Mouse (Mus musculus): ENCODE measurements around the gene Hacd2. TPM values are rescaled to one million over a fixed set of nuclear protein-coding genes. Genes with fewer than 3 reads are reported as not detected.

Gene Hacd2
- polyA plus RNA-seq, 1 experiment from 2014 or later: 25.2 TPM

- no peak for DNase-seq (ENCODE audit: low spot score)
- WGBS: 92% methylated on average over 3 of the region's 3 CpGs
- H3K4me3 ChIP-seq (ENCODE audit: low read depth, low read length): no peak overlapping the region
These were observed 75.8 kb downstream of the Hacd2 start for GRCm38 (mm10) chr16:35097870-35098530.

GRCm38 (mm10) chr16:35101751-35102420 lies 79.7 kb downstream of the Hacd2 start:
- H3K4me2 ChIP-seq (ENCODE audit: low read depth, low read length): no peak overlapping the region
- no peak overlapping the region for H3K27ac ChIP-seq (replicated peaks; ENCODE audit: low read depth, low read length)
- peak; percentile 37 for DNase-seq (ENCODE audit: low spot score)
- H3K36me3 ChIP-seq (replicated peaks; ENCODE audit: control insufficient read depth, insufficient read depth, low read depth, low read length): no peaks in the 10 kb centered on the region
- no peak overlapping the region for H3K9ac ChIP-seq (replicated peaks; ENCODE audit: low read length)
- ATAC-seq (replicated peaks; ENCODE audit: insufficient number of reproducible peaks, low FRiP score, low TSS enrichment, low read depth): no peak
- 67% methylated on average over 12 of the region's 12 CpGs for WGBS
- no peaks in the 10 kb centered on the region for H3K9me3 ChIP-seq (replicated peaks; ENCODE audit: control insufficient read depth, low read length)
- no peak overlapping the region for H3K4me3 ChIP-seq (ENCODE audit: low read depth, low read length)
- no peaks in the 10 kb centered on the region; the same call in 1 of the 2 replicates for H3K4me1 ChIP-seq (ENCODE audit: control insufficient read depth, insufficient read depth, low read length)
- no peaks in the 10 kb centered on the region for H3K27me3 ChIP-seq (ENCODE audit: control insufficient read depth, insufficient read depth, low read length)

More at GRCm38 (mm10) chr16:35097870-35098530, 75.8 kb downstream of the Hacd2 start:
- H3K9me3 ChIP-seq (replicated peaks; ENCODE audit: control insufficient read depth, low read length): no peaks in the 10 kb centered on the region
- H3K27me3 ChIP-seq (ENCODE audit: control insufficient read depth, insufficient read depth, low read length): no peaks in the 10 kb centered on the region
- no peak overlapping the region for H3K9ac ChIP-seq (replicated peaks; ENCODE audit: low read length)
- no peaks in the 10 kb centered on the region for H3K4me1 ChIP-seq (ENCODE audit: control insufficient read depth, insufficient read depth, low read length)
- no peak for ATAC-seq (replicated peaks; ENCODE audit: insufficient number of reproducible peaks, low FRiP score, low TSS enrichment, low read depth)
- H3K4me2 ChIP-seq (ENCODE audit: low read depth, low read length): no peak overlapping the region
- H3K36me3 ChIP-seq (replicated peaks; ENCODE audit: control insufficient read depth, insufficient read depth, low read depth, low read length): no peaks in the 10 kb centered on the region; the same call in 1 of the 2 replicates
- no peak overlapping the region for H3K27ac ChIP-seq (replicated peaks; ENCODE audit: low read depth, low read length)

- DNase-seq (ENCODE audit: low spot score): no peak
- H3K36me3 ChIP-seq (replicated peaks; ENCODE audit: control insufficient read depth, insufficient read depth, low read depth, low read length): no peaks in the 10 kb centered on the region
These were observed 80.8 kb downstream of the Hacd2 start for GRCm38 (mm10) chr16:35102866-35103620.

GRCm38 (mm10) chr16:35107985-35108384 lies 85.8 kb downstream of the Hacd2 start:
- H3K4me2 ChIP-seq (ENCODE audit: low read depth, low read length): no peak overlapping the region
- no peaks in the 10 kb centered on the region; the same call in none of the 2 replicates for H3K4me1 ChIP-seq (ENCODE audit: control insufficient read depth, insufficient read depth, low read length)
- WGBS: 36% methylated on average over 6 of the region's 6 CpGs
- no peaks in the 10 kb centered on the region for H3K36me3 ChIP-seq (replicated peaks; ENCODE audit: control insufficient read depth, insufficient read depth, low read depth, low read length)
- H3K9ac ChIP-seq (replicated peaks; ENCODE audit: low read length): no peak overlapping the region
- no peaks in the 10 kb centered on the region for H3K9me3 ChIP-seq (replicated peaks; ENCODE audit: control insufficient read depth, low read length)
- no peaks in the 10 kb centered on the region for H3K27me3 ChIP-seq (ENCODE audit: control insufficient read depth, insufficient read depth, low read length)
- H3K27ac ChIP-seq (replicated peaks; ENCODE audit: low read depth, low read length): no peak overlapping the region
- no peak overlapping the region for H3K4me3 ChIP-seq (ENCODE audit: low read depth, low read length)
- no peak for ATAC-seq (replicated peaks; ENCODE audit: insufficient number of reproducible peaks, low FRiP score, low TSS enrichment, low read depth)
- DNase-seq (ENCODE audit: low spot score): peak; percentile 71

More at GRCm38 (mm10) chr16:35102866-35103620, 80.8 kb downstream of the Hacd2 start:
- no peaks in the 10 kb centered on the region for H3K27me3 ChIP-seq (ENCODE audit: control insufficient read depth, insufficient read depth, low read length)
- H3K9me3 ChIP-seq (replicated peaks; ENCODE audit: control insufficient read depth, low read length): no peaks in the 10 kb centered on the region
- whole genome bisulfite sequencing: 79% methylated on average over 7 of the region's 7 CpGs
- no peak overlapping the region for H3K9ac ChIP-seq (replicated peaks; ENCODE audit: low read length)
- no peak overlapping the region for H3K4me2 ChIP-seq (ENCODE audit: low read depth, low read length)
- H3K4me1 ChIP-seq (ENCODE audit: control insufficient read depth, insufficient read depth, low read length): no peaks in the 10 kb centered on the region; the same call in 1 of the 2 replicates
- no peak overlapping the region for H3K27ac ChIP-seq (replicated peaks; ENCODE audit: low read depth, low read length)
- no peak for ATAC-seq (replicated peaks; ENCODE audit: insufficient number of reproducible peaks, low FRiP score, low TSS enrichment, low read depth)
- no peak overlapping the region for H3K4me3 ChIP-seq (ENCODE audit: low read depth, low read length)

- ATAC-seq (replicated peaks; ENCODE audit: insufficient number of reproducible peaks, low FRiP score, low TSS enrichment, low read depth) (no peak), DNase-seq (ENCODE audit: low spot score) (peak; percentile 19)
- Histone ChIP-seq H3K4me3 (ENCODE audit: low read depth, low read length) (no peak overlapping the region), H3K9ac (replicated peaks; ENCODE audit: low read length) (no peak overlapping the region), H3K36me3 (replicated peaks; ENCODE audit: control insufficient read depth, insufficient read depth, low read depth, low read length) (no peaks in the 10 kb centered on the region), H3K27ac (replicated peaks; ENCODE audit: low read depth, low read length) (no peak overlapping the region), H3K4me2 (ENCODE audit: low read depth, low read length) (no peak overlapping the region), H3K9me3 (replicated peaks; ENCODE audit: control insufficient read depth, low read length) (no peaks in the 10 kb centered on the region), H3K27me3 (ENCODE audit: control insufficient read depth, insufficient read depth, low read length) (no peaks in the 10 kb centered on the region), H3K4me1 (ENCODE audit: control insufficient read depth, insufficient read depth, low read length) (no peaks in the 10 kb centered on the region; the same call in none of the 2 replicates)
- 35% methylated on average over 8 of the region's 8 CpGs for WGBS
These were observed 86.9 kb downstream of the Hacd2 start for GRCm38 (mm10) chr16:35109156-35109555.

- Histone ChIP-seq H3K4me1 (ENCODE audit: control insufficient read depth, insufficient read depth, low read length) (no peaks in the 10 kb centered on the region; the same call in none of the 2 replicates), H3K9ac (replicated peaks; ENCODE audit: low read length) (no peak overlapping the region), H3K27me3 (ENCODE audit: control insufficient read depth, insufficient read depth, low read length) (no peaks in the 10 kb centered on the region), H3K4me3 (ENCODE audit: low read depth, low read length) (no peak overlapping the region), H3K36me3 (replicated peaks; ENCODE audit: control insufficient read depth, insufficient read depth, low read depth, low read length) (no peaks in the 10 kb centered on the region), H3K27ac (replicated peaks; ENCODE audit: low read depth, low read length) (no peak overlapping the region), H3K9me3 (replicated peaks; ENCODE audit: control insufficient read depth, low read length) (no peaks in the 10 kb centered on the region), H3K4me2 (ENCODE audit: low read depth, low read length) (no peak overlapping the region)
- peak; percentile 17 for DNase-seq (ENCODE audit: low spot score)
- no peak for ATAC-seq (replicated peaks; ENCODE audit: insufficient number of reproducible peaks, low FRiP score, low TSS enrichment, low read depth)
- 32% methylated on average over 7 of the region's 7 CpGs for WGBS
These were observed 87.5 kb downstream of the Hacd2 start for GRCm38 (mm10) chr16:35109656-35110291.

GRCm38 (mm10) chr16:35110410-35111142 lies 88.3 kb downstream of the Hacd2 start:
- no peaks in the 10 kb centered on the region for H3K27me3 ChIP-seq (ENCODE audit: control insufficient read depth, insufficient read depth, low read length)
- H3K4me3 ChIP-seq (ENCODE audit: low read depth, low read length): no peak overlapping the region
- H3K4me2 ChIP-seq (ENCODE audit: low read depth, low read length): no peak overlapping the region
- 31% methylated on average over 10 of the region's 10 CpGs for WGBS
- ATAC-seq (replicated peaks; ENCODE audit: insufficient number of reproducible peaks, low FRiP score, low TSS enrichment, low read depth): peak; percentile 87
- peak; percentile 95 for DNase-seq (ENCODE audit: low spot score)
- no peaks in the 10 kb centered on the region; the same call in none of the 2 replicates for H3K4me1 ChIP-seq (ENCODE audit: control insufficient read depth, insufficient read depth, low read length)
- H3K27ac ChIP-seq (replicated peaks; ENCODE audit: low read depth, low read length): no peak overlapping the region
- no peaks in the 10 kb centered on the region for H3K36me3 ChIP-seq (replicated peaks; ENCODE audit: control insufficient read depth, insufficient read depth, low read depth, low read length)
- H3K9me3 ChIP-seq (replicated peaks; ENCODE audit: control insufficient read depth, low read length): no peaks in the 10 kb centered on the region
- H3K9ac ChIP-seq (replicated peaks; ENCODE audit: low read length): no peak overlapping the region
